Mouse (Mus musculus) ES-Bruce4 (cell line): ENCODE measurements around the gene Slu7. TPM values are rescaled to one million over a fixed set of nuclear protein-coding genes. Genes with fewer than 3 reads are reported as not detected.

ENCODE experiments used
- H3K27ac ChIP-seq: 2 replicates; pipeline ENCODE4 v1.5.1; 2012; ENCODE audit warnings: low read length, inconsistent platforms; ENCODE audit not compliant: insufficient read depth
- H3K27me3 ChIP-seq: 2 replicates; pipeline ENCODE4 v1.6.1; 2012; ENCODE audit warnings: mild to moderate bottlenecking, low read length, inconsistent platforms; ENCODE audit not compliant: control insufficient read depth, poor library complexity, insufficient read depth, severe bottlenecking
- H3K36me3 ChIP-seq: 2 replicates; pipeline ENCODE4 v1.6.1; 2012; ENCODE audit warnings: inconsistent platforms, mild to moderate bottlenecking, low read length, moderate library complexity; ENCODE audit not compliant: control insufficient read depth, poor library complexity, insufficient read depth, severe bottlenecking
- H3K4me1 ChIP-seq: one replicate; pipeline ENCODE4 v1.8.1; 2011; ENCODE audit warnings: low read length; ENCODE audit not compliant: control insufficient read depth, insufficient read depth
- H3K4me3 ChIP-seq: 2 replicates; pipeline ENCODE4 v1.5.1; 2011; ENCODE audit warnings: low read depth, mild to moderate bottlenecking, low read length
- H3K9ac ChIP-seq: 2 replicates; pipeline ENCODE4 v1.6.1; 2012; ENCODE audit warnings: low read depth, mild to moderate bottlenecking, inconsistent platforms; ENCODE audit not compliant: poor library complexity, severe bottlenecking
- H3K9me3 ChIP-seq: replicated peaks from 2 replicates; pipeline ENCODE4 v1.6.1; 2012; ENCODE audit warnings: mild to moderate bottlenecking, low read length, inconsistent platforms; ENCODE audit not compliant: control insufficient read depth, poor library complexity, insufficient read depth, severe bottlenecking
- CTCF ChIP-seq: IDR thresholded peaks from one replicate; pipeline ENCODE4 v1.8.1; 2011; ENCODE audit warnings: low read depth, low read length
- EP300 ChIP-seq: IDR thresholded peaks from 2 replicates; pipeline ENCODE4 v1.6.1; 2011; ENCODE audit warnings: low read depth, low read length; ENCODE audit not compliant: insufficient read depth
- POLR2A ChIP-seq: IDR thresholded peaks from one replicate; pipeline ENCODE4 v1.8.1; 2011; ENCODE audit warnings: low read length; ENCODE audit not compliant: insufficient read depth
- polyA plus RNA-seq: library from polyadenylated mRNA; stranded (reverse); fragments of >200 nt; gene quantifications from 2 replicates; pipeline ENCODE4 v1.2.4, GENCODE M21; 2011; ENCODE audit warnings: low read depth; ENCODE audit not compliant: missing spikeins, insufficient read depth, insufficient read length

Slu7 gene
- polyA plus RNA-seq, 1 experiment, result 51.1 TPM

GRCm38 (mm10) chr11:43412771-43413451, 20.6 kb upstream of the Slu7 start:
- no peak overlapping the region for H3K4me3 ChIP-seq
- TF ChIP-seq EP300, result no peak
- TF ChIP-seq CTCF, result peak; percentile 21
- no peak overlapping the region for H3K27ac ChIP-seq
- H3K4me1 ChIP-seq, result no peaks in the 10 kb centered on the region
- no peaks in the 10 kb centered on the region for H3K9me3 ChIP-seq
- no peak overlapping the region for H3K9ac ChIP-seq
- H3K27me3 ChIP-seq, result no peaks in the 10 kb centered on the region
- no peaks in the 10 kb centered on the region for H3K36me3 ChIP-seq

GRCm38 (mm10) chr11:43417201-43417600, 16.3 kb upstream of the Slu7 start:
- H3K27ac ChIP-seq, result no peak overlapping the region
- TF ChIP-seq CTCF (no peak), EP300 (no peak), POLR2A (no peak)
- H3K4me1 ChIP-seq, result no peaks in the 10 kb centered on the region
- H3K9ac ChIP-seq, result no peak overlapping the region
- no peaks in the 10 kb centered on the region for H3K27me3 ChIP-seq
- H3K9me3 ChIP-seq, result no peaks in the 10 kb centered on the region
- H3K36me3 ChIP-seq, result peaks cover 12% of the 10 kb centered on the region
- no peak overlapping the region for H3K4me3 ChIP-seq

GRCm38 (mm10) chr11:43424386-43424785, 9.2 kb upstream of the Slu7 start:
- Histone ChIP-seq H3K4me3 (no peak overlapping the region), H3K4me1 (no peaks in the 10 kb centered on the region)
- TF ChIP-seq EP300 (no peak), CTCF (peak; percentile 35)

GRCm38 (mm10) chr11:43425166-43425709, 8.3 kb upstream of the Slu7 start:
- Histone ChIP-seq H3K4me1 (no peaks in the 10 kb centered on the region), H3K9me3 (no peaks in the 10 kb centered on the region), H3K27me3 (no peaks in the 10 kb centered on the region), H3K9ac (peak overlapping the region; percentile 19), H3K27ac (no peak overlapping the region), H3K4me3 (peak overlapping the region; percentile 60), H3K36me3 (peaks cover 24% of the 10 kb centered on the region)
- TF ChIP-seq EP300, result no peak
- TF ChIP-seq CTCF, result no peak
- TF ChIP-seq POLR2A, result no peak

More at GRCm38 (mm10) chr11:43424386-43424785, 9.2 kb upstream of the Slu7 start:
- Histone ChIP-seq H3K36me3 (peaks cover 25% of the 10 kb centered on the region), H3K9ac (no peak overlapping the region), H3K27me3 (no peaks in the 10 kb centered on the region), H3K9me3 (no peaks in the 10 kb centered on the region), H3K27ac (no peak overlapping the region)

- Histone ChIP-seq H3K4me3 (peak within 1 kb of the TSS; percentile 60), H3K9me3 (no peaks in the 10 kb centered on the region), H3K9ac (peak within 1 kb of the TSS; percentile 54), H3K36me3 (peaks cover 18% of the 10 kb centered on the region), H3K27me3 (no peaks in the 10 kb centered on the region), H3K27ac (peak within 1 kb of the TSS; percentile 77), H3K4me1 (no peaks in the 10 kb centered on the region)
- peak; percentile 95 for TF ChIP-seq POLR2A
- no peak for TF ChIP-seq CTCF
Measured at GRCm38 (mm10) chr11:43425824-43426413, 7.6 kb upstream of the Slu7 start, which contains the start of gene Pttg1. TSS of gene Pttg1 (minus strand) at chr11:43426251.

- Histone ChIP-seq H3K9me3 (no peaks in the 10 kb centered on the region), H3K4me1 (no peaks in the 10 kb centered on the region), H3K27me3 (no peaks in the 10 kb centered on the region), H3K4me3 (peak overlapping the region; percentile 2; the same call in 1 of the 2 replicates), H3K27ac (peak overlapping the region; percentile 77), H3K36me3 (peaks cover 15% of the 10 kb centered on the region), H3K9ac (peak overlapping the region; percentile 54)
- no peak for TF ChIP-seq EP300
- TF ChIP-seq POLR2A, result no peak
- no peak for TF ChIP-seq CTCF
Measured at GRCm38 (mm10) chr11:43426414-43426884, 7.1 kb upstream of the Slu7 start.
